Mouse (Mus musculus): ENCODE data around the gene Pnkp.

GRCm38 (mm10) chr7:44845006-44845405 lies 11.9 kb upstream of the Pnkp start:
- no peak for TF ChIP-seq CTCF (IDR thresholded peaks at IDR 0.05; ENCODE audit: low read depth)
- TF ChIP-seq EP300 (IDR thresholded peaks at IDR 0.05; ENCODE audit: low read depth) = no peak

Data from heart, postnatal 0 days (tissue).